In genomic region chr3:65665977-65666766, GRCm38 (mm10) we compare ENCODE assay signal across 8 mouse cellular contexts. TPM values are rescaled to one million over a fixed set of nuclear protein-coding genes. Genes with fewer than 3 reads are reported as not detected.
DNase-seq lines count a peak whose midpoint lies in the region; ATAC-seq lines count a peak whose summit lies in the region.

TSS of gene Lekr1 (plus strand) at chr3:65666228.

- H3K27me3 ChIP-seq in forebrain, embryonic 11.5 days (ENCODE audit: control insufficient read depth, insufficient read depth, low read length) = no peaks in the 10 kb centered on the region
- no peaks in the 10 kb centered on the region for H3K27me3 ChIP-seq in heart, embryonic 16.5 days (ENCODE audit: control insufficient read depth, insufficient read depth, low read length)
- no peaks in the 10 kb centered on the region for H3K27me3 ChIP-seq in liver, embryonic 13.5 days
- H3K27me3 ChIP-seq in stomach, embryonic 14.5 days (ENCODE audit: control insufficient read depth, insufficient read depth, low read length) = no peaks in the 10 kb centered on the region

- no peak within 1 kb of the TSS for H3K27ac ChIP-seq in forebrain, embryonic 11.5 days (ENCODE audit: low read depth, low read length)
- peak within 1 kb of the TSS; percentile 68 for H3K27ac ChIP-seq in heart, embryonic 16.5 days (ENCODE audit: low read length)
- no peak within 1 kb of the TSS for H3K27ac ChIP-seq in liver, embryonic 13.5 days
- peak within 1 kb of the TSS; percentile 69; the same call in 1 of the 2 replicates for H3K27ac ChIP-seq in stomach, embryonic 14.5 days (ENCODE audit: low read length)

- H3K9me3 ChIP-seq in forebrain, embryonic 11.5 days (ENCODE audit: control insufficient read depth, low read length) = no peaks in the 10 kb centered on the region
- H3K9me3 ChIP-seq in heart, embryonic 16.5 days (replicated peaks; ENCODE audit: control insufficient read depth, low read length) = no peaks in the 10 kb centered on the region
- no peaks in the 10 kb centered on the region for H3K9me3 ChIP-seq in liver, embryonic 13.5 days (replicated peaks)
- H3K9me3 ChIP-seq in stomach, embryonic 14.5 days (ENCODE audit: control insufficient read depth, low read depth, low read length) = no peaks in the 10 kb centered on the region

- ATAC-seq in forebrain, embryonic 11.5 days (replicated peaks; ENCODE audit: low FRiP score) = peak; percentile 96
- ATAC-seq in heart, embryonic 16.5 days (replicated peaks; ENCODE audit: extremely low read depth, insufficient read depth, low FRiP score) = peak; percentile 86
- ATAC-seq in liver, embryonic 13.5 days (ENCODE audit: low read depth) = peak; percentile 94
- peak; percentile 90 for ATAC-seq in stomach, embryonic 14.5 days (ENCODE audit: insufficient number of reproducible peaks, insufficient read depth, low FRiP score, low read depth)

- peak within 1 kb of the TSS; percentile 72 for H3K9ac ChIP-seq in forebrain, embryonic 11.5 days (ENCODE audit: low read length)
- peak within 1 kb of the TSS; percentile 87 for H3K9ac ChIP-seq in heart, embryonic 16.5 days (ENCODE audit: low read length)
- peak within 1 kb of the TSS; percentile 70 for H3K9ac ChIP-seq in liver, embryonic 13.5 days
- peak within 1 kb of the TSS; percentile 47 for H3K9ac ChIP-seq in stomach, embryonic 14.5 days (replicated peaks; ENCODE audit: low read depth, low read length)

- no peaks in the 10 kb centered on the region for H3K36me3 ChIP-seq in forebrain, embryonic 11.5 days (ENCODE audit: control insufficient read depth, insufficient read depth, low read length)
- no peaks in the 10 kb centered on the region for H3K36me3 ChIP-seq in heart, embryonic 16.5 days (ENCODE audit: control insufficient read depth, insufficient read depth)
- no peaks in the 10 kb centered on the region for H3K36me3 ChIP-seq in liver, embryonic 13.5 days
- H3K36me3 ChIP-seq in stomach, embryonic 14.5 days (ENCODE audit: control insufficient read depth, insufficient read depth, low read length) = no peaks in the 10 kb centered on the region

- H3K4me1 ChIP-seq in forebrain, embryonic 11.5 days (replicated peaks; ENCODE audit: control insufficient read depth, insufficient read depth, low read length) = peaks cover 3% of the 10 kb centered on the region; the same call in 1 of the 2 replicates
- H3K4me1 ChIP-seq in heart, embryonic 16.5 days (ENCODE audit: control insufficient read depth, insufficient read depth, low read length) = peaks cover 10% of the 10 kb centered on the region
- peaks cover 14% of the 10 kb centered on the region; the same call in 1 of the 2 replicates for H3K4me1 ChIP-seq in liver, embryonic 13.5 days (replicated peaks)
- peaks cover 3% of the 10 kb centered on the region; the same call in 1 of the 2 replicates for H3K4me1 ChIP-seq in stomach, embryonic 14.5 days (ENCODE audit: control insufficient read depth, insufficient read depth, low read length)

- H3K4me3 ChIP-seq in forebrain, embryonic 11.5 days (ENCODE audit: low read depth, low read length) = peak within 1 kb of the TSS; percentile 67
- peak within 1 kb of the TSS; percentile 86 for H3K4me3 ChIP-seq in heart, embryonic 16.5 days (ENCODE audit: low read length)
- H3K4me3 ChIP-seq in liver, embryonic 13.5 days (replicated peaks) = peak within 1 kb of the TSS; percentile 72
- peak within 1 kb of the TSS; percentile 67 for H3K4me3 ChIP-seq in stomach, embryonic 14.5 days (ENCODE audit: low read depth, low read length)

- DNase-seq in CD4-positive, CD25-positive, alpha-beta regulatory T cell, adult 2 months (ENCODE audit: low read depth, low spot score) = peak; percentile 96
- peak; percentile 72 for DNase-seq in c-Kit-positive CD71-negative TER-119-negative erythroid progenitor cells, embryonic 14.5 days (ENCODE audit: low read depth)
- peak; percentile 94 for DNase-seq in forebrain, embryonic 11.5 days (ENCODE audit: low spot score)
- peak; percentile 93 to 95 for DNase-seq in kidney, postnatal 25 days
- peak; percentile 79 for DNase-seq in liver, embryonic 13.5 days
- peak; percentile 85 to 89 for DNase-seq in natural killer cell, adult 2 months (ENCODE audit: low spot score in 2 of 2)

- H3K4me2 ChIP-seq in forebrain, embryonic 11.5 days (ENCODE audit: low read depth, low read length, severe bottlenecking) = peak within 1 kb of the TSS; percentile 75
- H3K4me2 ChIP-seq in heart, embryonic 16.5 days (ENCODE audit: low read depth, low read length) = peak within 1 kb of the TSS; percentile 89
- peak within 1 kb of the TSS; percentile 86 for H3K4me2 ChIP-seq in liver, embryonic 13.5 days
- H3K4me2 ChIP-seq in stomach, embryonic 14.5 days (replicated peaks; ENCODE audit: low read depth, low read length) = peak within 1 kb of the TSS; percentile 59

- WGBS in forebrain, embryonic 11.5 days = 3% methylated on average over 72 of the region's 73 CpGs
- 1% methylated on average over 73 of the region's 73 CpGs for WGBS in heart, embryonic 16.5 days
- WGBS in liver, embryonic 13.5 days (ENCODE audit: insufficient replicate concordance) = 2% methylated on average over 73 of the region's 73 CpGs
- WGBS in stomach, embryonic 14.5 days = 2% methylated on average over 73 of the region's 73 CpGs

RNA-seq across cellular contexts. Expression of gene Lekr1, which starts in this region (rescaled TPM):
- polyA plus RNA-seq in forebrain, embryonic 11.5 days (2014; fragmentation: Nextera tagmentation; extraction: Ambion mirVana) = 6.4 TPM in 2 replicates
- 5.7 and 7.1 TPM in 2 replicates for polyA plus RNA-seq in heart, embryonic 16.5 days (2015; fragmentation: Nextera tagmentation; extraction: Ambion mirVana)
- 1.3 and 1.5 TPM in 2 replicates for polyA plus RNA-seq in liver, embryonic 13.5 days (2015; fragmentation: Nextera tagmentation; extraction: Ambion mirVana)
- polyA plus RNA-seq in stomach, embryonic 14.5 days (2014; fragmentation: Nextera tagmentation; extraction: Ambion mirVana) = 11.7 and 12.3 TPM in 2 replicates

Comparison
In these comparisons a context has a peak if more than half of its experiments do, and no peak if none do; other contexts are left out.
1. H3K27ac ChIP-seq: peak in heart, embryonic 16.5 days (single experiment) and stomach, embryonic 14.5 days (single experiment); none in forebrain, embryonic 11.5 days (single experiment) and liver, embryonic 13.5 days (single experiment).
2. Peak in every context shown above with its lines, with median percentiles within 50 percentile points of each other: DNase-seq, ATAC-seq, H3K4me2 ChIP-seq, H3K4me3 ChIP-seq and H3K9ac ChIP-seq.